Mouse (Mus musculus): ENCODE results near the gene Gal. TPM values are rescaled to one million over a fixed set of nuclear protein-coding genes. Genes with fewer than 3 reads are reported as not detected.

The Gal gene
- polyA plus RNA-seq, 2 experiments = 0.88 to 1.1 TPM

DNA sequence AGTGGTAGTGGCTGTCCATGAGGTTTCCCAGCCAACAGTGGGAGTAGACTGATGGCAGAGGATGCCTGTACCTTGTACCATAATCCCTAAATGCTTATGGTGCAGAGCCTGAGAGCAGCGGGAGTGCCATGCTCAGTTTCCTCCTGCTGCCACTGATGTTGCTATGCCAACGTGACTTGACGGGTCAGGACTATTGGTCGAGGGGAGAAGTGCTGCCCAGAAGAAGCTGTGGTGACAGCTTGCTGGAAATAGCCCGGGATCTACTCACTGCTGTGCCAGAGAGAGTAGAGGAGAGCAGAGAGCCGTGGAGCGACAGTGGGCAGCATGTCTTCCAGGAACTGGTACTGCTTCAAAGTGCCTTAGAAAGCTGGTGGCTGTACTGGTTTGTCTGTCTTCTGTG lies 12.4 kb downstream of the Gal start:
- Histone ChIP-seq H3K4me3 (replicated peaks; ENCODE audit: low read length) (no peak overlapping the region), H3K4me1 (ENCODE audit: control insufficient read depth, insufficient read depth, low read length) (no peaks in the 10 kb centered on the region), H3K36me3 (ENCODE audit: control insufficient read depth, insufficient read depth, low read length) (no peaks in the 10 kb centered on the region), H3K9me3 (ENCODE audit: control insufficient read depth, low read length) (no peaks in the 10 kb centered on the region), H3K27me3 (ENCODE audit: control insufficient read depth, insufficient read depth, low read length) (no peaks in the 10 kb centered on the region), H3K4me2 (replicated peaks; ENCODE audit: low read depth, low read length, severe bottlenecking) (no peak overlapping the region), H3K27ac (replicated peaks; ENCODE audit: low read depth, low read length) (no peak overlapping the region), H3K9ac (ENCODE audit: low read depth, low read length, severe bottlenecking) (no peak overlapping the region)
- WGBS = 59% methylated on average over 7 of the region's 7 CpGs
- no peak for DNase-seq (ENCODE audit: low spot score)
- ATAC-seq (ENCODE audit: low FRiP score, low read depth) = no peak
- no peak for TF ChIP-seq POLR2A (IDR thresholded peaks at IDR 0.05; ENCODE audit: borderline replicate concordance, extremely low read depth, insufficient read depth, insufficient read length)

DNA sequence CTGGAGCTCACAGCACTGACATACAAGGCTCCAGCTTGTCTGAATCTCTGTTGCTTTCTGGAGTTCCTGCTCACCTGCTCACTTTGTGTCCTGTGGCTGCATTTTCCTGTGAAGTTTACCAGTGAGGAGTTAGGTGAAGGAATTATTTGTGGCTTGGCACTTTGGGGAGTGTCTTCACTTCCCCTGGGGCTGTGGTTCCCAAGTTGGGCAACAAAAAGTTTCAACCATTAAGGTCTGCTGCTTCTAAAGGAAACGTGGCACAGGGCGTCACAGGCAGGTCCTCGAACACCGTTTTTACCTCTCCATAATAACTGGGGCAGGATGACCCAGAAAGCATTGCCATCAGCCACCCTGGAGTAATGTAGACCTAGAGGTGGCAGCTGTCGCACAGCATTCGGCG lies 12.8 kb downstream of the Gal start:
- Histone ChIP-seq H3K9ac (ENCODE audit: low read depth, low read length, severe bottlenecking) (no peak overlapping the region), H3K4me3 (replicated peaks; ENCODE audit: low read length) (no peak overlapping the region), H3K27ac (replicated peaks; ENCODE audit: low read depth, low read length) (no peak overlapping the region), H3K27me3 (ENCODE audit: control insufficient read depth, insufficient read depth, low read length) (no peaks in the 10 kb centered on the region), H3K9me3 (ENCODE audit: control insufficient read depth, low read length) (no peaks in the 10 kb centered on the region), H3K4me1 (ENCODE audit: control insufficient read depth, insufficient read depth, low read length) (no peaks in the 10 kb centered on the region), H3K36me3 (ENCODE audit: control insufficient read depth, insufficient read depth, low read length) (no peaks in the 10 kb centered on the region), H3K4me2 (replicated peaks; ENCODE audit: low read depth, low read length, severe bottlenecking) (no peak overlapping the region)
- no peak for ATAC-seq (ENCODE audit: low FRiP score, low read depth)
- TF ChIP-seq POLR2A (IDR thresholded peaks at IDR 0.05; ENCODE audit: borderline replicate concordance, extremely low read depth, insufficient read depth, insufficient read length) = no peak
- DNase-seq (ENCODE audit: low spot score) = no peak
- 82% methylated on average over 7 of the region's 7 CpGs for WGBS

GRCm38 (mm10) chr19:3400057-3400456 lies 14.3 kb downstream of the Gal start:
- ATAC-seq (ENCODE audit: low FRiP score, low read depth) (no peak), DNase-seq (ENCODE audit: low spot score) (no peak)
- no peaks in the 10 kb centered on the region for H3K4me1 ChIP-seq (ENCODE audit: control insufficient read depth, insufficient read depth, low read length)
- 94% methylated on average over 4 of the region's 4 CpGs for WGBS
- no peaks in the 10 kb centered on the region for H3K9me3 ChIP-seq (ENCODE audit: control insufficient read depth, low read length)
- H3K9ac ChIP-seq (ENCODE audit: low read depth, low read length, severe bottlenecking) = no peak overlapping the region
- no peak for TF ChIP-seq POLR2A (IDR thresholded peaks at IDR 0.05; ENCODE audit: borderline replicate concordance, extremely low read depth, insufficient read depth, insufficient read length)
- no peak overlapping the region for H3K4me2 ChIP-seq (replicated peaks; ENCODE audit: low read depth, low read length, severe bottlenecking)
- H3K36me3 ChIP-seq (ENCODE audit: control insufficient read depth, insufficient read depth, low read length) = no peaks in the 10 kb centered on the region
- H3K27me3 ChIP-seq (ENCODE audit: control insufficient read depth, insufficient read depth, low read length) = no peaks in the 10 kb centered on the region
- no peak overlapping the region for H3K4me3 ChIP-seq (replicated peaks; ENCODE audit: low read length)
- H3K27ac ChIP-seq (replicated peaks; ENCODE audit: low read depth, low read length) = no peak overlapping the region

DNA sequence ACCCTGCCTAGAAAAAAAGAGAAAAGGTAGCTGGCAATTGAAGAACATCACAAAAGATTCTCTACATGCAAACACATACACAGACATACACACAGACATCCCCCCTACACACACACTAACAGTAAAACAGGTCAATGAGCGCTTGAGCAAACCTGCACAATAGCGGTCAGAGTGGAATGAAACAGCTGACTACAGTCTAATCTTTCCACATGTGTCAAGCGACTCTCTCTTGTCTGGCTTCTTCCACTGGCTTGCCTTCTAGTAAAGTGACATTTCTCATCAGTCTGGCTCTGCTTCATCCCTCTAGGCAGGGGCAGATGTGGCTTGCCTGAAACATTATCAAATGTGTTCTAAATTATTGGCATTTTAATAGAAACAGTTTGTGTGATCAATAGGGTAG lies 20.1 kb downstream of the Gal start:
- DNase-seq (ENCODE audit: low spot score) (no peak), ATAC-seq (ENCODE audit: low FRiP score, low read depth) (no peak)
- no peaks in the 10 kb centered on the region for H3K4me1 ChIP-seq (ENCODE audit: control insufficient read depth, insufficient read depth, low read length)
- H3K27me3 ChIP-seq (ENCODE audit: control insufficient read depth, insufficient read depth, low read length) = no peaks in the 10 kb centered on the region
- H3K36me3 ChIP-seq (ENCODE audit: control insufficient read depth, insufficient read depth, low read length) = no peaks in the 10 kb centered on the region
- 0 out of 2 replicates have a peak, but pooled peaks cover 3% of the 10 kb centered on the region for H3K9me3 ChIP-seq (ENCODE audit: control insufficient read depth, low read length)
- no peak overlapping the region for H3K4me3 ChIP-seq (replicated peaks; ENCODE audit: low read length)
- H3K4me2 ChIP-seq (replicated peaks; ENCODE audit: low read depth, low read length, severe bottlenecking) = no peak overlapping the region
- H3K27ac ChIP-seq (replicated peaks; ENCODE audit: low read depth, low read length) = no peak overlapping the region
- TF ChIP-seq POLR2A (IDR thresholded peaks at IDR 0.05; ENCODE audit: borderline replicate concordance, extremely low read depth, insufficient read depth, insufficient read length) = no peak
- H3K9ac ChIP-seq (ENCODE audit: low read depth, low read length, severe bottlenecking) = no peak overlapping the region
- WGBS = 88% methylated on average over 3 of the region's 3 CpGs

DNA sequence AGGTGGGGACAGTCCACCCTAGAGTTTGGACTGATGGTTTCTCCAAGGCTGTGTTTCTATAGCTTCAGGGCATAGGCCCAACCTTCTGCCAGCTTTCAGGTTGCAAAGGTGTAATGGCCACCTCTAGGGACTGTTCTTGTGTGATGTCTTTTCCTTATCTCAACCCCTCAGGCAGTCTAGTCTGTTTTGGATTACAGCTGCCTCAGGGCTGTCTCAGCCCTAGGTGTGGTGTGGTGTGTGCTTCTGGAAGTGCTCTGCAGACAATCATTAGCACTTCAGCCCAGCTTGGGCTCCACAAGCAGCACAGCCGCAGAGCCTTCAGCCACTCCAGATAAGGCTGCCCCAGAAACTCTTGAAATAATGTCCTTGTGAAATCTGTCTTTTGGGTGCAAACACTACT lies 22.0 kb downstream of the Gal start:
- 45% methylated on average over 1 of the region's 1 CpGs for WGBS
- TF ChIP-seq POLR2A (IDR thresholded peaks at IDR 0.05; ENCODE audit: borderline replicate concordance, extremely low read depth, insufficient read depth, insufficient read length) = no peak
- no peak for ATAC-seq (ENCODE audit: low FRiP score, low read depth)

GRCm38 (mm10) chr19:3389089-3389488 lies 25.3 kb downstream of the Gal start:
- H3K4me3 ChIP-seq (replicated peaks; ENCODE audit: low read length) = peak overlapping the region; percentile 49
- TF ChIP-seq POLR2A (IDR thresholded peaks at IDR 0.05; ENCODE audit: borderline replicate concordance, extremely low read depth, insufficient read depth, insufficient read length) = no peak
- H3K27ac ChIP-seq (replicated peaks; ENCODE audit: low read depth, low read length) = no peak overlapping the region
- no peaks in the 10 kb centered on the region for H3K27me3 ChIP-seq (ENCODE audit: control insufficient read depth, insufficient read depth, low read length)
- H3K36me3 ChIP-seq (ENCODE audit: control insufficient read depth, insufficient read depth, low read length) = peaks cover 5% of the 10 kb centered on the region; the same call in 1 of the 2 replicates
- no peaks in the 10 kb centered on the region for H3K4me1 ChIP-seq (ENCODE audit: control insufficient read depth, insufficient read depth, low read length)
- peak; percentile 72 for DNase-seq (ENCODE audit: low spot score)
- H3K9me3 ChIP-seq (ENCODE audit: control insufficient read depth, low read length) = 0 out of 2 replicates have a peak, but pooled peaks cover 3% of the 10 kb centered on the region
- ATAC-seq (ENCODE audit: low FRiP score, low read depth) = peak; percentile 90
- H3K4me2 ChIP-seq (replicated peaks; ENCODE audit: low read depth, low read length, severe bottlenecking) = peak overlapping the region; percentile 96
- peak overlapping the region; percentile 59 for H3K9ac ChIP-seq (ENCODE audit: low read depth, low read length, severe bottlenecking)
- WGBS = under 1% methylated on average over 29 of the region's 43 CpGs

More for the DNA sequence above, 22.0 kb downstream of the Gal start:
- 0 out of 2 replicates have a peak, but pooled peaks cover 3% of the 10 kb centered on the region for H3K9me3 ChIP-seq (ENCODE audit: control insufficient read depth, low read length)
- H3K4me2 ChIP-seq (replicated peaks; ENCODE audit: low read depth, low read length, severe bottlenecking) = no peak overlapping the region
- DNase-seq (ENCODE audit: low spot score) = no peak
- no peak overlapping the region for H3K27ac ChIP-seq (replicated peaks; ENCODE audit: low read depth, low read length)
- no peak overlapping the region for H3K9ac ChIP-seq (ENCODE audit: low read depth, low read length, severe bottlenecking)
- H3K36me3 ChIP-seq (ENCODE audit: control insufficient read depth, insufficient read depth, low read length) = no peaks in the 10 kb centered on the region
- no peaks in the 10 kb centered on the region for H3K27me3 ChIP-seq (ENCODE audit: control insufficient read depth, insufficient read depth, low read length)
- H3K4me3 ChIP-seq (replicated peaks; ENCODE audit: low read length) = no peak overlapping the region
- no peaks in the 10 kb centered on the region for H3K4me1 ChIP-seq (ENCODE audit: control insufficient read depth, insufficient read depth, low read length)
